Mouse (Mus musculus) hindbrain, embryonic 10.5 days (tissue): Measurements from ENCODE around the gene Pet117. TPM values are rescaled to one million over a fixed set of nuclear protein-coding genes. Genes with fewer than 3 reads are reported as not detected.
A peak's percentile ranks its signal among the peaks of the same experiment; 100 is the strongest.
"Not testable (repeated sequence)": the region's sequence is repeated elsewhere in the genome, so short reads cannot be mapped to it uniquely, and the experiment has no call there.

ENCODE experiments used
- DNase-seq: peaks from one replicate; pipeline ENCODE4 v3.0.0-alpha.2; 2017; ENCODE audit warnings: low spot score
- H3K27ac ChIP-seq: fragments of 300-500 bp; sonication (generic); 2 replicates; pipeline ENCODE4 v1.5.1; 2016; ENCODE audit warnings: mild to moderate bottlenecking, moderate library complexity
- H3K27me3 ChIP-seq: fragments of 300-500 bp; sonication (generic); 2 replicates; pipeline ENCODE4 v1.6.1; 2016; ENCODE audit warnings: mild to moderate bottlenecking; ENCODE audit not compliant: poor library complexity, insufficient read depth, severe bottlenecking
- H3K36me3 ChIP-seq: fragments of 300-500 bp; sonication (generic); 2 replicates; pipeline ENCODE4 v1.6.1; 2016; ENCODE audit warnings: mild to moderate bottlenecking, moderate library complexity
- H3K4me1 ChIP-seq: fragments of 300-500 bp; sonication (generic); replicated peaks from 2 replicates; pipeline ENCODE4 v1.6.1; 2016; ENCODE audit warnings: mild to moderate bottlenecking
- H3K4me3 ChIP-seq: fragments of 300-500 bp; sonication (generic); 2 replicates; pipeline ENCODE4 v1.5.1; 2016; ENCODE audit warnings: mild to moderate bottlenecking, moderate library complexity
- H3K9me3 ChIP-seq: fragments of 300-500 bp; sonication (generic); 2 replicates; pipeline ENCODE4 v1.6.1; 2016; ENCODE audit warnings: mild to moderate bottlenecking, moderate library complexity
- WGBS: fragments of 180-500 bp; shearing (Covaris S2); methylation state at CpG from one replicate; pipeline ENCODE4 v1.1.7; 2016; 5-methylcytosine and 5-hydroxymethylcytosine counted together
- polyA plus RNA-seq: library from polyadenylated mRNA; unstranded; fragments of >200 nt; fragmentation: Nextera tagmentation; extraction: Ambion mirVana; gene quantifications from 2 replicates; pipeline ENCODE4 v1.2.1, GENCODE M21; 2016

Pet117 gene
- 0.24 TPM in 1 of 2 replicates, not detected in the other for polyA plus RNA-seq

DNA sequence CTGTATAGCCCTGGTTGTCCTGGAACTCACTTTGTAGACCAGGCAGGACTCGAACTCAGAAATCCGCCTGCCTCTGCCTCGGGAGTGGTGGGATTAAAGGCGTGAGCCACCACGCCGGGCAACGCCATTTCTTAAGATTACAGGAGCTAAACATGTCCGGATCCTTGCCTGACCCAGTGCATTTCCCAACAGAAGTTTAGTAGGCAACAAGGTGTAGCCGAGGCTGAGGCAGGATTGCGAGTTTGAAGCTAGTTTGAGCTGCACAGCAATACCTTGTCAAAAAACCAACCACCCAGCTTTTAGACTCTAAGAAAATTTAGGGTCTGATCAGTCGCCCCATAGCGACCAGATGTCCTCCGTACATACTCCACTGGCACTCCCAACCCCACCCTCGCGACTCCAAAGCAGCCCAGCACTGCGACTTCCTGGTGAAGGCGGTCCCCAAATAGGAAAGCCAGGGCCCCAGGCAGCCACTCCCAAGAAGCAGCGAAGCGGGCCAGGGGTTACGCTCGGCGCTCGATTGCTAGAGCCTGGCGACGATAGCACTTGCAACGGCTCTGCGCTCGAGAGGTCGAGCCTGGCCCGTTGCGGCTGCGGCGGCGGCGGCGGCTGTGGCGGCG lies at the start of gene Pet117, which contains the start of gene Kat14:
Gene Pet117 (plus strand): TSS at position 597 of the 620 bp plus-strand sequence.
Gene Kat14 (plus strand): TSS at position 584 of the 620 bp plus-strand sequence.
- Histone ChIP-seq H3K9me3 (no peaks in the 10 kb centered on the region), H3K27me3 (no peaks in the 10 kb centered on the region), H3K36me3 (peaks cover 10% of the 10 kb centered on the region), H3K4me1 (peaks cover 20% of the 10 kb centered on the region), H3K27ac (peak within 1 kb of the TSS; percentile 99), H3K4me3 (peak within 1 kb of the TSS; percentile 87)
- WGBS, result 7% methylated on average over 38 of the region's 38 CpGs
- peak; percentile 97 for DNase-seq

DNA sequence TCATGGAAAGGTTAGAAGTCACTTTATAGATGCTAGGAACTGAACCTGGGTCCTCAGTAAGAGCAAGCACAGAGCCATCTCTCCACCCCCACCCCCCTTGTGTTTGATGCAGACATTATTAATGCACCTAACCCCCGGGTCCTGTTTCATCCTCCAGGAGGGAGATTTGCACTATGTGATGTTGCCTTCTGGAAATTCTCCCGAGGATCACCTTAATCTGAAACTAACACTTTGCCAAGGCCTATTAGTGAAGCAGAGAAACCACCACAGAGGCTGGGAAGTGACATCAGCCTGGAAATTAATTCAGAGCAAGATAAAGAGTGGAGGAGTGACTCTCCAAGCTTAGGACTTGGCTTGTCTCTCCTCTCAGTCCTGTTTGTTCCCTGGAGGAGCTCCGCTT lies 44.6 kb upstream of the Pet117 start:
- no peaks in the 10 kb centered on the region for H3K4me1 ChIP-seq

DNA sequence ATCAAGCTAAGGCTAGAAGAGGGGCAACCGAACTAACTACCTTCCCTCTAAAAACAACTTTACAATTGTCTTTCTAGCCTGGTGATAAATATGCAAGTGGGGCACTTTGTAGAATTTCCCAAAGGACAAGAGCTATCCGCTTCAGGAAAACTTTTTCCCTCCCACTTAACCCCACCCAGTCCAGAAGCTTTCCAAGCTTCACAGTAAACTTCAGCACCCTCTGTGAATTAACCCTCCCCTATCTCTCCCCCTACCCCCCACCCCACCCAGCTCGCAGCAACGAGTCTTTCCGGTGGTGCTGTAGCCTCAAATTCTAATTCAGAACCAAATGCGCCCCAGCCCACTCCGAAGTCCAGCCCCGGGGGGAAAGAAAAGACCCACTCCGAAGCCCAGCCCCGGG lies 39.3 kb upstream of the Pet117 start:
- WGBS, result 4% methylated on average over 10 of the region's 10 CpGs

More for the DNA sequence above, 44.6 kb upstream of the Pet117 start:
- DNase-seq, result no peak
- 75% methylated on average over 3 of the region's 3 CpGs for WGBS
- Histone ChIP-seq H3K9me3 (no peaks in the 10 kb centered on the region), H3K36me3 (no peaks in the 10 kb centered on the region), H3K4me3 (no peak overlapping the region), H3K27ac (no peak overlapping the region), H3K27me3 (peaks cover 19% of the 10 kb centered on the region)

DNA sequence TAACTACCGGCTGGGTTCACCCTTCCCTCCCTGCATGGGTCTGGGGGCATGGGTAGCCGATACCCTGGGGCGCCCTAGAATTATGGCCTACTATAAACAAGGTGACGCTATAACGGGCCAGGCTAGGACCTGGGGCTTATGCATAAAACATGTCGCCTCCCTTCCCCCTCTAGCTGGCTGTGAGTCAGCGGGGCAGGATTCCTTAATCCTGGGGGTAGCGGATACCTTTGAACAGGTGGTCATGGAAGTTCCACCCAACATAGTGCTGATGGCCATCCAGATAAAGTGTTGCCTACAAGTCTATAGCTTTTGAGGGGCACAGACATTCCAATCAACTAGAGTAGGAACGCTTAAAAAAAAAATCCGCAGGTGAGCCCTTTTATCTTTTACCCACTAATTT lies 38.9 kb upstream of the Pet117 start:
- Histone ChIP-seq H3K4me1 (peaks cover 38% of the 10 kb centered on the region), H3K9me3 (no peaks in the 10 kb centered on the region), H3K36me3 (no peaks in the 10 kb centered on the region), H3K27ac (no peak overlapping the region), H3K27me3 (peaks cover 76% of the 10 kb centered on the region), H3K4me3 (peak overlapping the region; percentile 58)
- 3% methylated on average over 10 of the region's 10 CpGs for WGBS
- peak; percentile 11 for DNase-seq

More for the DNA sequence above, 39.3 kb upstream of the Pet117 start:
- Histone ChIP-seq H3K27me3 (peaks cover 71% of the 10 kb centered on the region), H3K4me3 (peak overlapping the region; percentile 16; the same call in 1 of the 2 replicates), H3K27ac (no peak overlapping the region), H3K4me1 (peaks cover 38% of the 10 kb centered on the region), H3K9me3 (no peaks in the 10 kb centered on the region), H3K36me3 (no peaks in the 10 kb centered on the region)
- DNase-seq, result no peak

DNA sequence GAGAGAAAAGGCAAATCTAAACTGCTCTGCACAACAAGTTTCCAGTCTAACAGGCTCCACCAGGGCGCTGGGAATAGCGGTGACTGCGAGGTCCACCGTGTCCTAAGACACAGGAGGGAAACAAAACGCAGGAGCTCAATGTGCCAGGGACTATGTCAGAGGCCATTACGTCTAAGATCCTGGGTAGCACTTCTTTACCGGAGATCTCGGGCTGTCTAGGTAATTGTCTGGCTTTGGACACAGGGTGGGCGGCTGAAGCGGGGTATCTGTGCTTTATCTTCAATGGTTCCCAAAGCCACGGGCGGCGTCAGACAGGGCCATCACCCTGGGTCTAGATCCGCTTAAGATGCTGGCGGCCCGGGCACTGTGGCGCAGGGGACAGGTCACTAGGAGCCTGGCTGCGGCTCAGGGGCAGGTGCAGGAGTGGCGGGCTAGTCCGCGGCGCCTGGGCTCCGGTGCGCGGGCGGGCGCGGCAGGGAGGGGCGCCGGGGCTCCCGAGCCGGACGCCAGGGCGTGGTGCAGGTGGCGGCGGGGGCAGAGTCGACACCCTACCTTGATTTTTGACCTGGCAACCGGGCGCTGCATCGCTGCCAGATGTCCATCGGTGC lies 38.3 kb upstream of the Pet117 start:
- DNase-seq, result peak; percentile 54
- H3K27ac ChIP-seq, result peak overlapping the region; percentile 50
- no peaks in the 10 kb centered on the region for H3K9me3 ChIP-seq
- peaks cover 81% of the 10 kb centered on the region for H3K27me3 ChIP-seq
- WGBS, result under 1% methylated on average over 41 of the region's 41 CpGs
- H3K4me3 ChIP-seq, result peak overlapping the region; percentile 58
- H3K36me3 ChIP-seq, result no peaks in the 10 kb centered on the region
- H3K4me1 ChIP-seq, result peaks cover 38% of the 10 kb centered on the region

DNA sequence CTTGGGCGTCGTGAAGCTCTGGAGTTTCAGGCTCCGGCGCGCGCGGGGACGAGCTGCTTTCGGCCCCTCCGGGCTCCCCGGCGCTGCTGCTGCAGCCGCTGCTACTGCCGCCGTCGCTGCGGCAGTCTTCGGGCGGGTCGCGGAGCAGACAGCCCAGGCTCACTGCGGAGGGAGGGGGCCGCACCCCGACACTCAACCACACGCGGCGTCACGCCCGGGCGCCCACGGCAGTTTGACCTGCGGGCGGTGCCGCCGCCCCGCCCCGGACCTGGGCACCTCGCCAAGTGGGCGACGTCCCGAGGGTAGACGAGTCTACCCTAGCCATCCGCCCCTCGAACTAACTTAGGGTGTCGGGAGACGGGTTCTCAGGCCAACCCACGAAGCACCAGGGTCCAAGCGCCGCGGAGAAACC lies 37.8 kb upstream of the Pet117 start:
- WGBS, result under 1% methylated on average over 50 of the region's 50 CpGs
- Histone ChIP-seq H3K36me3 (no peaks in the 10 kb centered on the region), H3K27ac (peak overlapping the region; percentile 50), H3K4me3 (peak overlapping the region; percentile 58), H3K4me1 (peaks cover 38% of the 10 kb centered on the region), H3K27me3 (peaks cover 83% of the 10 kb centered on the region), H3K9me3 (no peaks in the 10 kb centered on the region)
- DNase-seq, result no peak

DNA sequence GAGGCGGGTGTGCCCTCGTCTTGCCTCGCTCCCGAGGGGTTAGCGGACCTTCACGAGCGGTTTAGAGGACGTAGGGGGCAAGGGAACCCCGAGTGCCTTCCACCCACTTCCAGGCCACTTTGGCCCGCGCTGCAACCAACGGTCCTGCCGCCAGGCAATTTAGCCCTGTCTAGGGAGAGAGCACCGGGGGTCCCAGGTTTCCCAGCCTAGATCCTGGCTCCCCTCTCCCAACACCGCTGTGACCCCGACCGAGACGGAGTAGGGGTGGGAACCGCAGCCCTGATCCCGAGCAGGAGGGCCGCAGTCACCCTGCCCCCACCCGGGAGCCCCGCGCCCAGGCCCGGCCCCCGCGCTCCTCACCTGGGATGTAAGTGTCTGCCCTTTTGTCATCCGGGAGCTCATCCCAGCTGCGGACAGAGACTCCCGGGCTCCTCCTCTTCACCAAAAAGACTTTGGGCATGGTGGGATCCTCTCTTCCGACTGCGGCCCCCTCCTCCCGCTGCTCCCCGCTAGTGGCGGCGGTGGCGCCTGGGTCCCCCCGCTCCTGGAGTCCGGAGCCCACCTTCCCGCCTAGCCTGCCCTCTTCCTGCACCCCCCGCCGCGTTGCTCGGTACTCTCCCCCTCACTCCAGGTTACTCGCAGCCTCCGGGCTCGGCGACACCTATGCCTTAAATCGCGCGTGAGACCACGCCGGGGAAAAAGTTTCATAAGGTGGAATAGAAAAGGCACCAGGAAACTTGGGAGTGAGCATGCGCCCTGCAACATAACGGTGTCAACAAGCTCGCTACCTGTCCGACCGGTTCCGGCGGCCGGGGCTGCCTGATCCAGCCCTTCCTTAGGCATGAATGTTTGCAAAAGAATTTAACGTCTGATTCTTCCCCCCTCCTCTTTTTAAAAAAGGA lies 37.1 kb upstream of the Pet117 start, which contains the start of gene Ovol2:
Gene Ovol2 (minus strand): TSS at position 746 of the 902 bp plus-strand sequence.
- Histone ChIP-seq H3K4me3 (peak within 1 kb of the TSS; percentile 58), H3K27me3 (peaks cover 89% of the 10 kb centered on the region), H3K4me1 (peaks cover 38% of the 10 kb centered on the region), H3K27ac (peak within 1 kb of the TSS; percentile 50), H3K9me3 (no peaks in the 10 kb centered on the region), H3K36me3 (no peaks in the 10 kb centered on the region)
- DNase-seq, result peak; percentile 50
- 1% methylated on average over 61 of the region's 62 CpGs for WGBS

DNA sequence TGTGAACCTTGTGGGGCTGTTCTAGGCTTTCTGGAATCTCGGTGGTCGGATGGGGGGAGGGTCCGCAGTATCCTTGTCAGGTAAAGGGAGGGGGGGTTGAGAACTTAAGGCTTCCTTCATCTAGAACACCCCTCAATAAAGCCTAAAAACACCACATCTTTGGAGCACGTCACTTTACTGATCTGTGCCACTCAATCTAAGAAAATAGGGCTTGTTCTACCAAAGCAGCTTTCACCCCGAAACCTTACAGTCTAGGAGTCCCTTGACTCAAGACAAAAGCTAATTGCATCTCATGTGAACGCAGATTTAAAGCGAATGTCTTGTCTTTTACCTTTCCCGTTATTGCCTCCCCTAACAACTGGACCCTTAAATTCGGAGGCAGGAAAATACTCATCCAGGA lies 36.3 kb upstream of the Pet117 start:
- Histone ChIP-seq H3K4me1 (peaks cover 38% of the 10 kb centered on the region), H3K36me3 (no peaks in the 10 kb centered on the region), H3K9me3 (no peaks in the 10 kb centered on the region), H3K27ac (no peak overlapping the region), H3K4me3 (peak overlapping the region; percentile 58), H3K27me3 (peaks cover 88% of the 10 kb centered on the region)
- no peak for DNase-seq
- 4% methylated on average over 9 of the region's 9 CpGs for WGBS

DNA sequence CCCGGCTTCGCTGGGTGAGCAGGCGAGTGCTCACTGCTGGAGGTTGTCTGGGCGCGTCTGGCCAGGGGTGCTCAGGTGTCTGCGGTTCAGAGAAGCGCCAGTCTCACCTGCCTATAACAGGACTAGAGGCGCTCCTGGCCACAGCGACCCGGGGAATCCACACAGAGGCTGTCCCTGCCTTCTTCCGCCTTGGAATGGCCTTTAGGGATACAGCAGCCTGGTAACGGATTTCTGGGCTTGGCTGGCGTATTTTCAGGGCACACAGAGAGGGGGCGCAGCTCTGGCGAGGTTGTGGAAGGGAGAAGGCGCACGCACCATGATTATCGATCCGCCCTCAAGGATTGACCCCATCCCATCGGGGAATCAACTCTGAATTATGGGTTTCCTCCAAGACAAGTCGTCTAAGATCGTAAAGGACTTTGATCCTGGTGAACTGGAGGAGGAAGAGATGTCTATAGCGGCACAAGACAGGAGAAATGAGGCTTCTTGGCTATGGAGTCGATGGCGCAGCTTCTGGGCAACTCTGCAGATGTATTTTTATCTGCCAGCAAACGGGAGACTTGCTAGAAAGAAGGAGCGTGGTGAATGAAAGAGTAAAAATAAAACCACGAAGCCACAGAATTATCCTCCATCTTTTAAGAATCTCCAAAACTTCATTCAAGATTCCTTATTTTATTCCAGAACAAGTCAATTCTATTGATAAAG lies 35.5 kb upstream of the Pet117 start:
- WGBS, result 6% methylated on average over 28 of the region's 28 CpGs
- Histone ChIP-seq H3K4me1 (peaks cover 38% of the 10 kb centered on the region), H3K27me3 (peaks cover 81% of the 10 kb centered on the region), H3K4me3 (peak overlapping the region; percentile 58), H3K9me3 (no peaks in the 10 kb centered on the region), H3K36me3 (no peaks in the 10 kb centered on the region), H3K27ac (peak overlapping the region; percentile 16; the same call in 1 of the 2 replicates)
- peak; percentile 62 for DNase-seq

DNA sequence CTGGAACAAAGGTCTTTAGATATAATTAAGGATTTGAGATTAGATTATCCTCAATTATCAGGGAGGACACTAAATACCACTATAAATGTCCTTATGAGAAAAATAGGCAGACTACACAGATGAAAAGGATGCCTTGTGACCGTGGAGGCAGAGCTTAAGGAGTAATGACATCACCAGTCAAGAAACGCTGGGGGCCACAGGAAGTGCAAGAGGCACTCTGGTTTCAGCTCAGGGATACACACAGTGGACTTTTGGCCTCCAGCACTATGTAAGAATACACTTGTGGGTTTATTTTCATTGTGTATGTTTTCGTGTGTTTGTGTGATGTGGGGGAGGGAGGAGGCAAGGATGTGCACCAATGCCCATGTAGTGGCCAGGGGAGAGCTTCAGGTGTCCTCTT lies 31.6 kb upstream of the Pet117 start:
- no peaks in the 10 kb centered on the region for H3K36me3 ChIP-seq
- no peak overlapping the region for H3K27ac ChIP-seq
- no peak for DNase-seq
- peaks cover 42% of the 10 kb centered on the region for H3K27me3 ChIP-seq
- no peak overlapping the region for H3K4me3 ChIP-seq
- 80% methylated on average over 3 of the region's 3 CpGs for WGBS
- peaks cover 10% of the 10 kb centered on the region for H3K4me1 ChIP-seq
- no peaks in the 10 kb centered on the region for H3K9me3 ChIP-seq

DNA sequence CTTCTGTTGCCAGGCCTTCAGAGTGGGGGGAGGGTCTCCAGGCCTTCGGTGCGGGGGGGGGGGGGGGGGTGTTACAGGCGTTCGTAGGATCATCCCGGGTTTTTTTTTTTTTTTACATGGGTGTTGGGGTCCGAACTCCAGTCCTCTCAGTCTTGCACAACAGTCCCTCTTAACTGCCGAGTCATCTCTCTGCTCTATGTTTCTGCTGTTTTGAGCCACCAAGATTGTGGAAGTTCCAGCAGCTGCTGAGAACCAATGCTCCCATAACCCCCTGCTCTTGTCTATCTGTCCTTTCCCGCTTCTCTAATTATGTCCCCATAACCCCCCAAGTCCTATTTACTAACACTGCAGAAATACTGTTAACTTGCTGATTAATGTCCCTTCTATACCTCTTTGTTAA lies 31.1 kb upstream of the Pet117 start:
- H3K9me3 ChIP-seq, result no peaks in the 10 kb centered on the region
- 74% methylated on average over 8 of the region's 8 CpGs for WGBS

DNA sequence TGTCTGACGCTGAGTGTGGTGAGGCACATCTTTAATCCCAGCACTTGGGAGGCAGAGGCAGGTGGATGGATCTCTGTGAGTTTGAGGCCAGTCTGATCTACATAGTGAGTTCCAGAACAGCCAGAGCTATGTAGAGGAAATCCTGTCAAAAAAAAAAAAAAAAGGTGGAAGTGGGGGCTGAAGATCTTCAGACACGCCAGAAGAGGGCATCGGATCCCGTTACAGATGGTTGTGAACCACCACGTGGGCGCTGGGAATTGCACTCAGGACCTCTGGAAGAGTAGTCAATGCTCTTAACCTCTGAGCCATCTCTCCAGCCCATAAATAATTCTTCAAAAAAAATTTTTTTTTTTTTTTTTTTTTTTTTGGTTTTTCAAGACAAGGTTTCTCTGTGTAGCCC lies 30.6 kb upstream of the Pet117 start:
- not testable (repeated sequence) for DNase-seq, H3K27ac ChIP-seq, H3K36me3 ChIP-seq, H3K9me3 ChIP-seq, H3K4me3 ChIP-seq, H3K4me1 ChIP-seq
- 74% methylated on average over 6 of the region's 6 CpGs for WGBS
- H3K27me3 ChIP-seq, result peaks cover 33% of the 10 kb centered on the region

More for the DNA sequence above, 31.1 kb upstream of the Pet117 start:
- DNase-seq, result no peak
- H3K4me3 ChIP-seq, result no peak overlapping the region
- no peak overlapping the region for H3K27ac ChIP-seq
- H3K27me3 ChIP-seq, result peaks cover 37% of the 10 kb centered on the region
- H3K36me3 ChIP-seq, result no peaks in the 10 kb centered on the region
- H3K4me1 ChIP-seq, result peaks cover 6% of the 10 kb centered on the region
